Mouse (Mus musculus): ENCODE results near the gene Ngrn. TPM values are rescaled to one million over a fixed set of nuclear protein-coding genes. Genes with fewer than 3 reads are reported as not detected.

Gene Ngrn
- polyA plus RNA-seq, 1 experiment from 2014 or later, result 45.7 TPM

DNA sequence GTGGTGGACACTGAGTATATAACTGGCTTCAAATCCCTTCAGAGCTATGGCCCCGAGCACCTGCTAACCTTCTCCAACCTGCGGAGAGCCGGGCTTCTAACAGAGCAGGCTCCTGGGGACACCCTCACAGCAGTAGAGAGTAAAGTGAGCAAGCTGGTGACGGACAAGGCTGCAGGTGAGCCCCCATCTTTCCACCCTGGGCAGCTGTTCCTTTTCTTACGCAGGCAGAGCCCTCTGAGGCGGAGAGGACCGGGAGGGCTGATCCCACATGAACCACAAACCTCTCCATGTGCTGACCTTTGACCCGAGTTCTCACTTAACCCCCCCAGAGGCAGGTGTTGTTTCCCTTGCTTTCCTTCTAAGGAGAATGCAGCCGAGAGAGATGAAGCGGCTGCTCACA, 26.7 kb downstream of the Ngrn start:
- Histone ChIP-seq H3K4me2 (no peak overlapping the region), H3K9me3 (no peaks in the 10 kb centered on the region), H3K4me1 (no peaks in the 10 kb centered on the region), H3K9ac (no peak overlapping the region), H3K27me3 (no peaks in the 10 kb centered on the region), H3K36me3 (peaks cover 37% of the 10 kb centered on the region; the same call in 1 of the 2 replicates), H3K4me3 (no peak overlapping the region), H3K27ac (no peak overlapping the region)
- no peak for ATAC-seq (ENCODE audit: borderline replicate concordance, extremely low read depth, low FRiP score, low TSS enrichment)
- 80% methylated on average over 10 of the region's 10 CpGs for WGBS

GRCm38 (mm10) chr7:80294062-80294763, 33.2 kb downstream of the Ngrn start, which contains the start of gene Prc1:
TSS of gene Prc1 (plus strand) at chr7:80294450.
- no peaks in the 10 kb centered on the region for H3K27me3 ChIP-seq
- H3K36me3 ChIP-seq, result peaks cover 14% of the 10 kb centered on the region
- H3K9me3 ChIP-seq, result no peaks in the 10 kb centered on the region
- H3K4me1 ChIP-seq, result peaks cover 27% of the 10 kb centered on the region
- H3K4me2 ChIP-seq, result peak within 1 kb of the TSS; percentile 73
- under 1% methylated on average over 52 of the region's 52 CpGs for WGBS
- H3K27ac ChIP-seq, result peak within 1 kb of the TSS; percentile 94
- ATAC-seq (ENCODE audit: borderline replicate concordance, extremely low read depth, low FRiP score, low TSS enrichment), result peak; percentile 99
- H3K4me3 ChIP-seq, result peak within 1 kb of the TSS; percentile 93
- peak within 1 kb of the TSS; percentile 92 for H3K9ac ChIP-seq

DNA sequence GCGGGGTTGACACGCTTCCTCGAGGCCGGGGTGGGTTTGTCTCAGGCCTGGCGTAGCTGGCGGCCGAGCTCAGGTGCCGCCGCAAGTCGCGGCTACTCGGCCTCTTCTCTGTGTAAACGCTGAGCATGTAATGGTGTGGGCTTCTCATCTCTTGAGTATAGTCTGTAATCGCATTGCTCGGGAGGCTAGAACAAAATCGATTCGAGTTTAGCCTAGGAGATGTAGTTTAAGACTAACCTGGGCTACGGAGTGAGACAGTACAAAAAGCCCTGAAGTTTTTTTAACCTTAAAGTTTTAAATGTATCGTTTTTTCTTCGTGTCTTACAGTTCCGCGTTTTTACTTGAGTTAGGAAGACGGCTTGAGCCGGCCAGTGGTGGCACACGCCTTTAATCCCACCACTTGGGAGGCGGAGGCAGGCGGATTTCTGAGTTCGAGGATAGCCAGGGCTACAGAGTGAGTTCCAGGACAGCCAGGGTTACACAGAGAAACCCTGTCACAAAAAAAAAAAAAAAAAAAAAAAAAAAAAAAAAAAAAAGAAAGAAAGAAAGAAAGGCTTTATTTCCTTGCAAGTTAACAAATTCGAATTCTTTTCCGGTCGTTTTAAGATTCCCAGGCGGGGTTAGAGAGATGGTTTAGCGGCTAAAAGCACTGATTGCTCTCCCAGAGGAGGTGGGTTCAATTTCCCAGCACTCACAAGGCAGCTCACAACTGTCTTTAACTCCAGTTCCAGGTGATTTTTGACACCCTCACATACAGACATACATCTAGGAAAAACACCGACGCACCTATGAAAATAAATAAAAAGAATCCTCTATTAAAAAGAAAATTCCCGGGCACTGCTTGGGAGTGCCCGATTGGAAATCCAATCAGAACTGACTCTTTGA, 34.0 kb downstream of the Ngrn start:
- peak; percentile 60 for ATAC-seq (ENCODE audit: borderline replicate concordance, extremely low read depth, low FRiP score, low TSS enrichment)
- peak overlapping the region; percentile 92 for H3K9ac ChIP-seq
- 4% methylated on average over 37 of the region's 37 CpGs for WGBS
- H3K9me3 ChIP-seq, result no peaks in the 10 kb centered on the region
- H3K4me1 ChIP-seq, result peaks cover 27% of the 10 kb centered on the region
- peak overlapping the region; percentile 93 for H3K4me3 ChIP-seq
- H3K27me3 ChIP-seq, result no peaks in the 10 kb centered on the region
- peaks cover 18% of the 10 kb centered on the region for H3K36me3 ChIP-seq
- H3K27ac ChIP-seq, result peak overlapping the region; percentile 94
- peak overlapping the region; percentile 73 for H3K4me2 ChIP-seq

GRCm38 (mm10) chr7:80296462-80296861, 35.4 kb downstream of the Ngrn start:
- Histone ChIP-seq H3K4me2 (peak overlapping the region; percentile 16; the same call in 1 of the 2 replicates), H3K27ac (no peak overlapping the region), H3K4me3 (no peak overlapping the region; the same call in 1 of the 2 replicates), H3K9ac (0 out of 2 replicates have a peak overlapping the region, but pooled peaks have one; percentile 2), H3K36me3 (peaks cover 27% of the 10 kb centered on the region), H3K27me3 (no peaks in the 10 kb centered on the region), H3K4me1 (peaks cover 27% of the 10 kb centered on the region), H3K9me3 (no peaks in the 10 kb centered on the region)
- WGBS, result 91% methylated on average over 6 of the region's 6 CpGs
- ATAC-seq (ENCODE audit: borderline replicate concordance, extremely low read depth, low FRiP score, low TSS enrichment), result no peak

DNA sequence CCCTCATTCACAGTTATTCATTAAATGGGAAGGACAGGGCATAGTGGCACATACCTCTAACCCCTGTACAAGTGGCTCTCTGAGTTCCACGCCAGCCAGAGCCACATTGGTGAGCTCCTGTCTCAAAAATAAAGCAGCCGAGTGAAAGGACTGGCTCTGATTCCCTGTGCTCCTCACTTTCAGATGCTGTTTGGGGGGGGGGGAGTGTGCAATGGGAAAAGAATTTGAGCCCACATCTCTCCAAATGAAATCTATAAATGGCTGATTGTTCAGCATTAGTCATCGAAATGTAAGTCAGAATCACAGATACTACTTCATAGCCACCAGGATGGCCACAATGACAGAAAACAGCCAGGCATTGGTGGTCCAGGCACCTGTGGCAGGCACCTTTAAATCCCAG, 36.0 kb downstream of the Ngrn start:
- Histone ChIP-seq H3K9me3 (no peaks in the 10 kb centered on the region), H3K9ac (no peak overlapping the region), H3K36me3 (peaks cover 32% of the 10 kb centered on the region), H3K27me3 (no peaks in the 10 kb centered on the region), H3K4me1 (peaks cover 27% of the 10 kb centered on the region), H3K4me3 (no peak overlapping the region), H3K4me2 (peak overlapping the region; percentile 16; the same call in 1 of the 2 replicates), H3K27ac (no peak overlapping the region)
- WGBS, result 69% methylated on average over 3 of the region's 3 CpGs
- no peak for ATAC-seq (ENCODE audit: borderline replicate concordance, extremely low read depth, low FRiP score, low TSS enrichment)

DNA sequence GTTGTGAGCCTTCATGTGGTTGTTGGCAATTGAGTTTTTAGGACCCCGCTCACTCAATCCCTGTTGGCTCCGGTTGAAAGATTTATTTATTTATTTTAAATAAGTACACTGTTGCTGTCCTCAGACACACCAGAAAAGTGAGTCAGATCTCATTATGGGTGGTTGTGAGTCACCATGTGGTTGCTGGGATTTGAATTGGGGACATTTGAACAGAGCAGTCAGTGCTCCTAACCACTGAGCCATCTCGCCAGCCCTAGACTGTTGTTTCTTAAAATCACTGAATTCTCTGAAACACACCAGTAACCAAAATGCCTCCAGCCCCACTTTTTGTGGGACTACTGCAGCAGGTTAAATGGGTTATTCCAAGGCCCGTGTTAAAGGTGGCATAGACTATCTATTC, 37.7 kb downstream of the Ngrn start:
- H3K4me1 ChIP-seq, result peaks cover 25% of the 10 kb centered on the region
- no peak overlapping the region for H3K27ac ChIP-seq
- no peak overlapping the region for H3K4me3 ChIP-seq
- no peak overlapping the region for H3K4me2 ChIP-seq
- H3K36me3 ChIP-seq, result peaks cover 46% of the 10 kb centered on the region
- H3K27me3 ChIP-seq, result no peaks in the 10 kb centered on the region
- ATAC-seq (ENCODE audit: borderline replicate concordance, extremely low read depth, low FRiP score, low TSS enrichment), result no peak
- H3K9me3 ChIP-seq, result no peaks in the 10 kb centered on the region
- H3K9ac ChIP-seq, result no peak overlapping the region
- WGBS, result 91% methylated on average over 4 of the region's 4 CpGs

- peaks cover 54% of the 10 kb centered on the region for H3K36me3 ChIP-seq
- no peak for ATAC-seq (ENCODE audit: borderline replicate concordance, extremely low read depth, low FRiP score, low TSS enrichment)
- H3K4me1 ChIP-seq, result peaks cover 23% of the 10 kb centered on the region
- no peak overlapping the region for H3K4me3 ChIP-seq
- H3K27me3 ChIP-seq, result no peaks in the 10 kb centered on the region
- H3K27ac ChIP-seq, result no peak overlapping the region
- no peaks in the 10 kb centered on the region for H3K9me3 ChIP-seq
- 89% methylated on average over 3 of the region's 3 CpGs for WGBS
- H3K4me2 ChIP-seq, result no peak overlapping the region
- H3K9ac ChIP-seq, result no peak overlapping the region
Measured at GRCm38 (mm10) chr7:80299568-80299967, 38.6 kb downstream of the Ngrn start.

DNA sequence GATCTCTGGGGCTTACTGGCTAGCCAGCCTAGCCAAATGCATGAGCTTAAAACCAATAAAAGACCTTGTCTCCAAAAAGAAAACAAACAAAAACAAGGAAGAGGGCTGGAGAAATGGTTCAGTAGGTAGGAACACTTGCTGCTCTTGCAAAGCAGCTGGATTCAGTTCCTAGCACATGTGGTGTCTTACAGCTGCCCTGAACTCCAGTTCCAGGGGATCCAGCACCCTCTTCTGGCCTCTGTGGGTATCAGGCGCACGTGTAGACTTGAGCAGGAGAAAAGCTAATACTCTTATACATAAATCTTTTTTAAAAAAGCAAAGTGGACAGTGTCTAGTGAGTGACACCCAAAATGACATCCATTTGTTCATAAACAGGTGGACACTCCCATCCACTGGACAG, 40.5 kb downstream of the Ngrn start:
- Histone ChIP-seq H3K27ac (no peak overlapping the region), H3K27me3 (no peaks in the 10 kb centered on the region), H3K4me2 (no peak overlapping the region), H3K4me3 (no peak overlapping the region), H3K9me3 (no peaks in the 10 kb centered on the region), H3K9ac (no peak overlapping the region), H3K4me1 (peaks cover 10% of the 10 kb centered on the region), H3K36me3 (peaks cover 73% of the 10 kb centered on the region)
- ATAC-seq (ENCODE audit: borderline replicate concordance, extremely low read depth, low FRiP score, low TSS enrichment), result no peak
- 87% methylated on average over 2 of the region's 2 CpGs for WGBS

- WGBS, result 81% methylated on average over 3 of the region's 3 CpGs
- H3K27ac ChIP-seq, result no peak overlapping the region
- H3K36me3 ChIP-seq, result peaks cover 94% of the 10 kb centered on the region
Measured at GRCm38 (mm10) chr7:80307766-80308165, 46.8 kb downstream of the Ngrn start.

DNA sequence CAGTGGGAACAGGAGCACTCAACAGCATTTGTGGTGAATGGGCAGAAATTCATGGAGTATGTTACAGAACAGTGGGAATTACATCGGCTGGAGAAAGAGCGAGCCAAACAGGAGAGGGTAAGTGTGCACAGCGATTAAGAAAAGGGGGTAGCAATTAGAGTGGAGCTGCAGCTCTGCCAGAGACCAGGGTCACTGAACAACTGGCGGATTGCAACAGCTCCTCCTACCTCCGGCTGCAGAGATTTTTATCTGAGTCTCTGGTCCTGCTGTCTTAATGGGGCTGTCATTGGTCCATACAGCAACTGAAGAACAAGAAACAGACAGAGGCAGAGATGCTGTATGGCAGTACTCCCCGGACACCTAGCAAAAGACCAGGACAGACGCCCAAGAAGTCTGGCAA, 49.8 kb downstream of the Ngrn start:
- Histone ChIP-seq H3K4me2 (no peak overlapping the region), H3K36me3 (peaks cover 95% of the 10 kb centered on the region), H3K27me3 (no peaks in the 10 kb centered on the region), H3K9ac (no peak overlapping the region), H3K4me1 (no peaks in the 10 kb centered on the region), H3K4me3 (no peak overlapping the region), H3K27ac (no peak overlapping the region), H3K9me3 (no peaks in the 10 kb centered on the region; the same call in 1 of the 2 replicates)
- WGBS, result 85% methylated on average over 7 of the region's 7 CpGs
- ATAC-seq (ENCODE audit: borderline replicate concordance, extremely low read depth, low FRiP score, low TSS enrichment), result no peak

More at GRCm38 (mm10) chr7:80307766-80308165, 46.8 kb downstream of the Ngrn start:
- no peaks in the 10 kb centered on the region for H3K4me1 ChIP-seq
- H3K9me3 ChIP-seq, result no peaks in the 10 kb centered on the region
- H3K9ac ChIP-seq, result no peak overlapping the region
- no peaks in the 10 kb centered on the region for H3K27me3 ChIP-seq
- H3K4me2 ChIP-seq, result no peak overlapping the region
- no peak for ATAC-seq (ENCODE audit: borderline replicate concordance, extremely low read depth, low FRiP score, low TSS enrichment)
- no peak overlapping the region for H3K4me3 ChIP-seq
